Mouse (Mus musculus) testis, adult 2 months (tissue): Measurements from ENCODE around the gene Kcnk7. TPM values are rescaled to one million over a fixed set of nuclear protein-coding genes. Genes with fewer than 3 reads are reported as not detected.

Experiments used
- H3K27ac ChIP-seq: fragments of 200-500 bp; 2 replicates; pipeline ENCODE4 v1.5.1; 2012; ENCODE audit warnings: low read depth, low read length; ENCODE audit not compliant: control insufficient read depth, insufficient read depth
- H3K27me3 ChIP-seq: fragments of 200-500 bp; 2 replicates; pipeline ENCODE4 v1.6.1; 2012; ENCODE audit warnings: mild to moderate bottlenecking, low read length, moderate library complexity; ENCODE audit not compliant: control insufficient read depth, insufficient read depth
- H3K36me3 ChIP-seq: fragments of 200-500 bp; 2 replicates; pipeline ENCODE4 v1.6.1; 2012; ENCODE audit warnings: mild to moderate bottlenecking, low read length; ENCODE audit not compliant: control insufficient read depth, insufficient read depth
- H3K4me1 ChIP-seq: fragments of 200-500 bp; 2 replicates; pipeline ENCODE4 v1.6.1; 2012; ENCODE audit warnings: low read length; ENCODE audit not compliant: control insufficient read depth, insufficient read depth
- H3K4me3 ChIP-seq: fragments of 200-500 bp; 2 replicates; pipeline ENCODE4 v1.5.1; 2012; ENCODE audit warnings: low read depth, mild to moderate bottlenecking, low read length, moderate library complexity, mixed read lengths; ENCODE audit not compliant: control insufficient read depth
- CTCF ChIP-seq: fragments of 200-500 bp; IDR thresholded peaks from 2 replicates; pipeline ENCODE4 v1.5.1; 2012; ENCODE audit warnings: low read depth, mild to moderate bottlenecking, inconsistent platforms, low read length, moderate library complexity; ENCODE audit not compliant: control insufficient read depth, insufficient read depth, insufficient replicate concordance
- POLR2A ChIP-seq: fragments of 200-500 bp; IDR thresholded peaks from 2 replicates; pipeline ENCODE4 v1.6.1; 2012; ENCODE audit warnings: low read depth, mild to moderate bottlenecking, inconsistent platforms, low read length, moderate library complexity; ENCODE audit not compliant: control insufficient read depth
- polyA plus RNA-seq: library from polyadenylated mRNA; depleted of rRNA; stranded (reverse); fragments of >200 nt; gene quantifications from 2 replicates; pipeline ENCODE4 v1.2.3, GENCODE M21; 2012

Gene Kcnk7
- polyA plus RNA-seq, 1 experiment: 10.2 TPM

DNA sequence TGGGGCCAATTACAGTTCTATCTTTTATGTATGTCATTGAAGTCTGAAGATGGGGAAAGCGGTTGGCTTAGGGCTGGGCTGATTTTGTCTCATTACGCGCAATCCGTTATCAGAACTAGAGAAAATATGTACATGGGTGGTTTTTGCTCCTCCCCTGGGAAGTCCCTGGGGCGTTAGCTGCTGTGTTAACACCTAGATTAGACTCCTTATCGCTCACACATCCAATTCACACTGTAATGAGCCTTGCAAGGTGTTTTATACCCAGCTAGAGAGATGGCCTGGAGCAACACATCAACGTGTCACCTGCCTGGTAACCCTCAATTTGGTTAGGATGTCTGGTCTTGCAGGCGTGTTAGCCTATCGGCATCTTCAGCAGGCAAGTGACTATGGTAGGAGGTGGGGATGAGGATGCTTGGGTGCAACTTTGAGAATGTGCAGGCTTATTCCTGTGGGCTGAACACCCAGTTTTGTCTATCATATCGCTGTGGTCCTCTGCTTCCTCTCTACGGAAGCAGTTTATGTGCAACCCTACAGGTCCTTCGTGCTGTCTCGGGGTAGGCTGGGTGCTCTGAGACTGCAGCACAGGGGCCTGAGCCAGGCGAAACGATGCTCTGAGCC lies 22.9 kb downstream of the Kcnk7 start:
- Histone ChIP-seq H3K27ac (peak overlapping the region; percentile 2; the same call in 1 of the 2 replicates), H3K4me1 (peaks cover 48% of the 10 kb centered on the region), H3K36me3 (no peaks in the 10 kb centered on the region), H3K27me3 (no peaks in the 10 kb centered on the region), H3K4me3 (peak overlapping the region; percentile 91)
- TF ChIP-seq POLR2A (no peak), CTCF (no peak)

DNA sequence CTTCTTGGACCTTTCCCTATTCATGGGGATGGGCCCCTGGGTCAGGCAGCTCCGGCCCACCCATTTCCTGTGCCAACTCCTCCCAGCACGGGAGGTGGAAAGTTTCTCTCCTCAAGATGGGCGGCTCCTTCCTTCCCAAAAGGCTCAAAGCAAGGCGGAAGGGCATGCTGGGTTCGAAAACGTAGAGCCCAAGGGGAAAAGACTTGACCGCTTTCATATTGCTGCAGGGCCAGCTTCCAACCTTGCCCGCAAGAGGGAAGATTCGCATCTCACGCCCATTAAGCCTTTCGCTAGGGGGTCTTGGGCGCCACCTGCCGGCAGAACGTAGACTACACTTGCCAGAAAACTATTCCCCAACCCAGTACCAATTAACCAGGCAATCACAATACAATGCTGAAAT lies 23.5 kb downstream of the Kcnk7 start:
- Histone ChIP-seq H3K4me1 (peaks cover 48% of the 10 kb centered on the region), H3K27ac (peak overlapping the region; percentile 51; the same call in 1 of the 2 replicates), H3K36me3 (no peaks in the 10 kb centered on the region), H3K4me3 (peak overlapping the region; percentile 91), H3K27me3 (no peaks in the 10 kb centered on the region)
- peak; percentile 93 for TF ChIP-seq CTCF
- TF ChIP-seq POLR2A: no peak

DNA sequence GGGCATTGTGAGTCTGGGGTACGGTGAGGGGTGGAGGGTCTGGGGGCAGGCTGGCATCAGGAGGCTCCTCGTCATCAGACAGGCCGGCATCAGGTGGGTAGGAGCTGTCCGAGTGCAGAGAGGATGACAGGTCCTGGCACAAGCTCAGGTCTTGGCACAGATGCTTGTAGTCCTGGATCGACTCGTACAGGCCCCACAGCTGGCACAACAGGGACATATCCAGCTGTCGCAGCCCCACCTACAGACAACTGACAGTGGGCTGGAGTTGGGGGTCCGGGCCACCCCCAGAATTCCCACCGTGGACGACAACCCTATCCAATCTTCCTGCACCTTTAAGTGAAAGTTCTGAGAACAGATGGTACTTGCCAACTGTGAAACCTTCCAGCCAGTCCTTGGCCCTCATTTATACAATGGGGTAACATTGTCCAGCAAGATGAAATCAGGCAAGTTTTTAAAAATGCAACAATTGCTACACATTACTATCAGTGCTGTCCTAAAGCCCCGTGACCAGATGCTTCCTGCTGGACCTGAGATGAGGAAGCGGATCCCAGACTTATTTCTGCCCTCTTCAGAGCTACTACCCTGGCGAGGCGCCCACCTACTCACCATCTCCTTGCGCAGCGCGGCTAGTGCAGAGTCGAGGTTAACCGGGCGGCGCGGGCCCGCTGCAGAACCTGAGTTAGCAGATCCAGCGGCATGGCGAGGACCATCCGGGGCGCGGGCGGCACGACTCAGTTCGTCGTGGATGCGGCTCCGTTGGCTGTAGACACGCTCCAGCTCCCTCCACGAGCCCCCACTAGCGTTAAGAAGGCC lies 24.7 kb downstream of the Kcnk7 start:
- TF ChIP-seq POLR2A (no peak), CTCF (no peak)
- Histone ChIP-seq H3K4me3 (peak overlapping the region; percentile 91), H3K27me3 (no peaks in the 10 kb centered on the region), H3K36me3 (no peaks in the 10 kb centered on the region), H3K4me1 (peaks cover 48% of the 10 kb centered on the region), H3K27ac (peak overlapping the region; percentile 61)

DNA sequence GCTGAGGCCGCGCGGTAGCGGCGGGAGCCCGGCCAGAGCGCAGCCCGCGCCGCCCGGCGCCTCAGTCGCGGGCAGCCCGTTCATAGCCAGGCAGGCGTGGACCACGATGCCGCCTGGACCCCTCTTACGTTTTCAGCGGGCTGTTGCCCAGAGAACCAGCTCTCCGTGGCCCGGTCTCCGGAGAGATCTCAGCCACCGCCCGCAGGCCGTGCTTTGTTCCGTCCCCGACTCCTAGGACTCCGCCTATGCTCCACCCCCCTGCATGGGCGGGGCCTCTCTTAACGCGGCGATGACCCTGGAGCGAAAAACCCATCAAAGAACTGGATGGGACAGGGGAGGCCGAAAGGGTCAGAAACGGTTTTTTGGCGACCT lies 25.3 kb downstream of the Kcnk7 start, which contains the start of gene Fam89b:
TSS of gene Fam89b (minus strand) at position 210 of the 372 bp plus-strand sequence.
- Histone ChIP-seq H3K4me3 (peak within 1 kb of the TSS; percentile 91), H3K4me1 (peaks cover 48% of the 10 kb centered on the region), H3K27ac (peak within 1 kb of the TSS; percentile 61), H3K36me3 (no peaks in the 10 kb centered on the region), H3K27me3 (no peaks in the 10 kb centered on the region)
- no peak for TF ChIP-seq CTCF
- peak; percentile 72 for TF ChIP-seq POLR2A

DNA sequence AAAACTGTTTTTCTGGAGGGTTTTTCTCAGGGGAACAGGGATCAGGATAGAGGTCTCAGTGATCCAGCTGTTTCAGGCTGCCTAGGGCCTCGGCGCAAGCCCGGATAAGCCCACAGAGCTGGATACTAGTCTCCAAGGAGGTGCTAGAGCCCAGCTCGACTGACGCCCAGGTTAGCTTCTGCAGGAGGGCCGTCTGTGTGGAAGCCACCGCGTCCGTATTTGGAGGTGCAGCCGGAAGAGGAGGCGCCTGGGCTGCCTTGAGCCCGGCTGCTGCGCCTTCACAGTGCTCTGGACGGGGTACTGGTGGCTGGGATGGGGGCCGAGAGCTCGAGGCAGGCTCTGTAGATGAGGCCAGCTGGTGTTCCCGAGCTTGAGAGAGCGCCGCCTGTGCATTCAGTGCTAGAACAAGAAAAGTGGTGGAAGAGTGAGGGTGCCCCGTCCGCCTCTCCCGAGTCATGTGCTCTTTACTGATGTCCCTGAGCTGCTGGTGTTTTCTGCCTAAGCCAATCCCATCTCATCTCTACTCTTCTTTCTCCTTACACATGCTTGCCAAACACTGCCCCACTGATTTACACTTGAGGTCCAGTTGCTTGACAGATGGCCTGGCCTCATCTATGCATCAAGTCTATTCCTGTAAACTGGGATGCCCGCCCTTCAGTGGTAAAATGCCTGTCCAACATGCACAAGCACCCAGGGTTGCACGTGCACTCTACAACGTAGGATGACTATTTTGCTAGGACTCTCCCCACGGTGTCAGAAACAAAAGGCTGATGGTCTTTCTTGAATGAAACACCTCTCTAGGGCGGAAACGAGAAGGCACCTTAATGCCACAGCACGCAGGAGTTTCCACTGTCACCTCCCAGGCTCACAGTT lies 26.4 kb downstream of the Kcnk7 start:
- H3K4me3 ChIP-seq: peak overlapping the region; percentile 91
- H3K27ac ChIP-seq: no peak overlapping the region
- no peaks in the 10 kb centered on the region for H3K36me3 ChIP-seq
- no peaks in the 10 kb centered on the region for H3K27me3 ChIP-seq
- TF ChIP-seq CTCF (no peak), POLR2A (no peak)
- H3K4me1 ChIP-seq: peaks cover 40% of the 10 kb centered on the region

DNA sequence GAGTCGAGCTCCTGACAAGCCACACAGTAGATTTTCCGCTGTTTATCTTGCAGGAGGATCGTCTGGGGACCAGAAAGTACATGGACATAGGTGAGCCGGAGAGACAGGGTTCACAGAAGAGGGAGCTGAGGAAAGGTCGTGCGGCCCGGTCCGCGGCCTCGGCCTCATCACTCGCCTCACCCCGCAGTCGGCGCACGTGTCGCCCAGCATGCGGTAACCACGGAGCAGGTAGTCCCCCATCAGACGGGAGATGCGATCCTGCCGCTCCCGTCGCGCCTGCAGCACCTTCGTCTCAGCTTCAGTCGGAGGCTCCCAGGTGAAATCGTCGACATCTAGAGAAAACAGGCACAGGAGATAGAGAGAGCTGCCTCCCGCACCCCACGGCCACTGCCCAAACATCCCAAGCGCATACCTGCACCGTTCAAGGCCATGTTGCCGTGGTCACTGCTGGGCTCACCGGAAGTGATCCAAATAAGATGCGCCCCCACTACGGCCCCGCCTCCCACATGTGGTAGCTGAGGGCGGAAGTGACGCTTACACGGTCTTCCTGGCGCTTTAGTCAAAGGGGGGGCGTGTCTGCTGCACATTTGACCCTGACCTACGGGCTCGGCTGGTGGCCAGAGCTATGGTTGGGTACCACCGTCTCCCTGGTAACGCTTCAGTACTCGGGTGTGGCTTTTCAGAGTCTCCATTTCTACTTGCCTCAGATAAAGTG lies 27.3 kb downstream of the Kcnk7 start:
- peaks cover 37% of the 10 kb centered on the region for H3K4me1 ChIP-seq

More for the DNA sequence above, 27.3 kb downstream of the Kcnk7 start:
- Histone ChIP-seq H3K4me3 (peak overlapping the region; percentile 91), H3K36me3 (no peaks in the 10 kb centered on the region), H3K27ac (peak overlapping the region; percentile 45), H3K27me3 (no peaks in the 10 kb centered on the region)
- no peak for TF ChIP-seq CTCF
- TF ChIP-seq POLR2A: peak; percentile 87
